Mouse (Mus musculus) C2C12 (cell line): Measurements from ENCODE around the gene Gm28308.

Experiments
- CEBPB ChIP-seq: IDR thresholded peaks from one replicate; pipeline ENCODE4 v1.6.1; 2011; ENCODE audit warnings: low read depth, mild to moderate bottlenecking, control low read depth, moderate library complexity
- CTCF ChIP-seq: IDR thresholded peaks from one replicate; pipeline ENCODE4 v1.5.1; 2011; ENCODE audit not compliant: control insufficient read depth, insufficient read depth, insufficient read length
- FOSL1 ChIP-seq: IDR thresholded peaks from one replicate; pipeline ENCODE4 v1.8.0; 2011; ENCODE audit warnings: mild to moderate bottlenecking, low read length; ENCODE audit not compliant: poor library complexity, insufficient read depth, severe bottlenecking
- MAX ChIP-seq: IDR thresholded peaks from one replicate; pipeline ENCODE4 v1.6.1; 2011; ENCODE audit warnings: mild to moderate bottlenecking, control low read depth

GRCm38 (mm10) chr6:52158276-52159051, 54.7 kb downstream of the Gm28308 start, which contains the start of gene Hoxa1:
- TF ChIP-seq MAX (peak; percentile 10), CTCF (no peak), FOSL1 (no peak), CEBPB (peak; percentile 88)
